In genomic region chr3:10095076-10095622, GRCm38 (mm10) we compare ENCODE assay signal across 25 mouse cellular contexts. TPM values are rescaled to one million over a fixed set of nuclear protein-coding genes. Genes with fewer than 3 reads are reported as not detected.
DNase-seq lines count a peak whose midpoint lies in the region; ATAC-seq and TF ChIP-seq lines count a peak whose summit lies in the region.
"Had no signal": no experiment of that assay in that cellular context is flagged by ENCODE, and none has a peak within 500 bp of the region (broad histone marks: within the 10 kb centered on the region; RNA-seq: fewer than 3 reads in every experiment).

No protein-coding gene starts in this region.

- H3K27ac ChIP-seq in gastrocnemius, adult 2 months, result peak overlapping the region; percentile 56
- H3K27ac ChIP-seq in kidney, embryonic 14.5 days (ENCODE audit: low read depth, low read length), result no peak overlapping the region
- no peak overlapping the region for H3K27ac ChIP-seq in midbrain, embryonic 11.5 days (ENCODE audit: low read depth, low read length)
- no peak overlapping the region for H3K27ac ChIP-seq in midbrain, embryonic 10.5 days (replicated peaks)
- H3K27ac ChIP-seq: embryonic facial prominence, embryonic 15.5 days; forebrain, embryonic 10.5 days; hindbrain, embryonic 13.5 days; hindbrain, postnatal 0 days had no signal

- TF ChIP-seq CTCF in gastrocnemius, adult 2 months (IDR thresholded peaks at IDR 0.05), result no peak

- 87% methylated on average over 2 of the region's 2 CpGs for WGBS in kidney, embryonic 14.5 days
- WGBS in midbrain, embryonic 11.5 days, result 83% methylated on average over 2 of the region's 2 CpGs
- WGBS in midbrain, embryonic 10.5 days, result 87% methylated on average over 2 of the region's 2 CpGs

- H3K9ac ChIP-seq in kidney, embryonic 14.5 days (ENCODE audit: low read depth, low read length), result no peak overlapping the region
- no peak overlapping the region for H3K9ac ChIP-seq in midbrain, embryonic 11.5 days (ENCODE audit: low read length)
- H3K9ac ChIP-seq: embryonic facial prominence, embryonic 15.5 days; heart, embryonic 12.5 days; hindbrain, embryonic 13.5 days had no signal

- no peaks in the 10 kb centered on the region for H3K27me3 ChIP-seq in kidney, embryonic 14.5 days (ENCODE audit: control insufficient read depth, insufficient read depth, low read length)
- no peaks in the 10 kb centered on the region for H3K27me3 ChIP-seq in midbrain, embryonic 11.5 days (ENCODE audit: control insufficient read depth, insufficient read depth, low read length)
- no peaks in the 10 kb centered on the region for H3K27me3 ChIP-seq in midbrain, embryonic 10.5 days (ENCODE audit: low read depth, poor library complexity, severe bottlenecking)
- H3K27me3 ChIP-seq: embryonic facial prominence, embryonic 15.5 days; heart, embryonic 12.5 days; hindbrain, embryonic 13.5 days had no signal

- no peak for DNase-seq in gastrocnemius, adult 2 months
- no peak for DNase-seq in gastrocnemius, adult 18-20 months (ENCODE audit: low spot score)
- peak; percentile 49 to 83 for DNase-seq in heart, adult 9 months (ENCODE audit: low spot score in 2 of 2)
- no peak for DNase-seq in heart, postnatal 14 days
- peak; percentile 40 for DNase-seq in kidney, adult 9 months
- DNase-seq in midbrain, embryonic 11.5 days (ENCODE audit: low spot score, missing footprints), result peak; percentile 28
- no peak for DNase-seq in midbrain, embryonic 10.5 days (ENCODE audit: low spot score)
- DNase-seq: adrenal gland, adult 8-10 months; adrenal gland, postnatal 36 days; B cell, adult 2 months; cerebellum, adult 11 months; cerebellum, adult 8-10 months; cerebellum, postnatal 14 days; embryo, embryonic 11 days; gastrocnemius, postnatal 10 days had no signal

- H3K4me3 ChIP-seq in gastrocnemius, adult 2 months, result no peak overlapping the region
- H3K4me3 ChIP-seq in kidney, embryonic 14.5 days (ENCODE audit: low read length), result no peak overlapping the region
- no peak overlapping the region for H3K4me3 ChIP-seq in midbrain, embryonic 11.5 days (ENCODE audit: low read depth, low read length)
- H3K4me3 ChIP-seq in midbrain, embryonic 10.5 days, result no peak overlapping the region
- H3K4me3 ChIP-seq: embryonic facial prominence, embryonic 15.5 days; erythroblast, embryonic 14.5 days; forebrain, embryonic 10.5 days; heart, embryonic 12.5 days; hindbrain, embryonic 13.5 days had no signal

- H3K4me2 ChIP-seq in kidney, embryonic 14.5 days (replicated peaks; ENCODE audit: low read depth, low read length), result no peak overlapping the region
- no peak overlapping the region for H3K4me2 ChIP-seq in midbrain, embryonic 11.5 days
- H3K4me2 ChIP-seq: embryonic facial prominence, embryonic 15.5 days; heart, embryonic 12.5 days; hindbrain, embryonic 13.5 days had no signal

- H3K4me1 ChIP-seq in kidney, embryonic 14.5 days (ENCODE audit: control insufficient read depth, insufficient read depth, low read length), result no peaks in the 10 kb centered on the region
- no peaks in the 10 kb centered on the region for H3K4me1 ChIP-seq in midbrain, embryonic 11.5 days (ENCODE audit: control insufficient read depth, insufficient read depth, low read length)
- no peaks in the 10 kb centered on the region for H3K4me1 ChIP-seq in midbrain, embryonic 10.5 days
- H3K4me1 ChIP-seq: forebrain, embryonic 10.5 days; hindbrain, embryonic 13.5 days had no signal

- no peaks in the 10 kb centered on the region for H3K36me3 ChIP-seq in kidney, embryonic 14.5 days (ENCODE audit: control insufficient read depth, insufficient read depth, low read length)
- H3K36me3 ChIP-seq in midbrain, embryonic 11.5 days (ENCODE audit: control insufficient read depth, insufficient read depth, low read length), result no peaks in the 10 kb centered on the region
- no peaks in the 10 kb centered on the region for H3K36me3 ChIP-seq in midbrain, embryonic 10.5 days
- H3K36me3 ChIP-seq: embryonic facial prominence, embryonic 15.5 days; forebrain, embryonic 10.5 days; G1E; heart, embryonic 12.5 days; hindbrain, embryonic 13.5 days had no signal

- H3K9me3 ChIP-seq in kidney, embryonic 14.5 days (ENCODE audit: control insufficient read depth, low read length), result no peaks in the 10 kb centered on the region
- no peaks in the 10 kb centered on the region for H3K9me3 ChIP-seq in midbrain, embryonic 11.5 days (ENCODE audit: control insufficient read depth, low read length)
- H3K9me3 ChIP-seq in midbrain, embryonic 10.5 days (replicated peaks), result no peaks in the 10 kb centered on the region
- H3K9me3 ChIP-seq: embryonic facial prominence, embryonic 15.5 days; forebrain, embryonic 10.5 days; G1E; heart, embryonic 12.5 days; hindbrain, embryonic 13.5 days had no signal

- intact Hi-C loops in gastrocnemius, adult 2 months (cut with DNase I), result loop anchor here (5.0 kb wide), 1 partner anchor 37 kb away; no protein-coding TSS in a partner anchor
- intact Hi-C loops in heart, postnatal 14 days (cut with DNase I), result loop anchor here (5.0 kb wide), 1 partner anchor 37 kb away; no protein-coding TSS in a partner anchor

- no peak for ATAC-seq in kidney, embryonic 14.5 days (ENCODE audit: low FRiP score, low TSS enrichment)
- ATAC-seq in midbrain, embryonic 11.5 days (ENCODE audit: low FRiP score), result no peak
- ATAC-seq: CD4-positive, CD25-positive, alpha-beta regulatory T cell, adult 4 months; forebrain, embryonic 14.5 days; hindbrain, postnatal 0 days had no signal

RNA-seq across cellular contexts. Expression of gene Gm9833, which starts 7.2 kb away (rescaled TPM):
- under 1 TPM; 0.18 to 0.36 TPM for total RNA-seq in gastrocnemius, adult 2 months (2021)
- under 1 TPM; 0.14 to 0.17 TPM for total RNA-seq in gastrocnemius, adult 18-20 months (2021)
- total RNA-seq in heart, postnatal 14 days (2021), result 1 to 10 TPM; 2.0 to 2.3 TPM
- polyA plus RNA-seq in kidney, embryonic 14.5 days (2014; fragmentation: Nextera tagmentation; extraction: Ambion mirVana), result 1.4 and 4.0 TPM in 2 replicates
- 8.5 and 11.5 TPM in 2 replicates for polyA plus RNA-seq in midbrain, embryonic 11.5 days (2014; fragmentation: Nextera tagmentation; extraction: Ambion mirVana)
- 5.8 TPM in 2 replicates for polyA plus RNA-seq in midbrain, embryonic 10.5 days (2016; fragmentation: Nextera tagmentation; extraction: Ambion mirVana)

Comparison
In these comparisons a context has a peak if more than half of its experiments do, and no peak if none do; other contexts are left out.
1. DNase-seq: peak in heart, adult 9 months (2 of 2), kidney, adult 9 months (single experiment) and midbrain, embryonic 11.5 days (single experiment); none in gastrocnemius, adult 2 months (single experiment), gastrocnemius, adult 18-20 months (single experiment), heart, postnatal 14 days (0 of 2) and midbrain, embryonic 10.5 days (single experiment).